19 mouse cellular contexts compared by ENCODE assay signal in the genomic region with DNA sequence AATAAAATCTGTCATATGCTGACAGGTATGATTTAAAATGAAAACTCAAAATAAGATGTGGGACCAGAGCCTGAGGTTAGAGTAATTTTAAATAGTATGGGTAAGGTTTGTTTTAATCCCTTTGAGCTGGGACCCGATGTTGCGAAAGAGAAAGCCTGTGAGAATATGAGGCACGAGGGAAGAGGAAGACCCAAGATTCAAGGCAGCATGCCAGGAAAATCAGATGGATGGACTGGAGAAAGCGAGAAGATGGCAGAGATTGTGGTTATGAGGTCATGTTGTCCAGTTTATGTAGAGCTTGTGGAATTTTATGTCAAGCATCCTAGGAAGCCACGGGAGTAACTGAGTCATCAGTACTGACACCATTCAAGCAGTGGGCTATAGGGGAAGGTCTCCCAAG.
DNase-seq lines count a peak whose midpoint lies in the region; TF ChIP-seq lines count a peak whose summit lies in the region.
"Had no signal": no experiment of that assay in that cellular context is flagged by ENCODE, and none has a peak within 500 bp of the region (broad histone marks: within the 10 kb centered on the region; RNA-seq: fewer than 3 reads in every experiment).

No protein-coding gene starts in this region.

- H3K4me3 ChIP-seq in myocyte: no peak overlapping the region
- H3K4me3 ChIP-seq: embryonic facial prominence, embryonic 15.5 days; erythroblast, embryonic 14.5 days; forebrain, embryonic 15.5 days; heart, adult 2 months; heart, embryonic 12.5 days; hindbrain, embryonic 15.5 days had no signal

- H3K36me3 ChIP-seq in myocyte (ENCODE audit: control insufficient read depth, insufficient read depth): no peaks in the 10 kb centered on the region
- H3K36me3 ChIP-seq: embryonic facial prominence, embryonic 15.5 days; forebrain, embryonic 15.5 days; heart, embryonic 12.5 days; hindbrain, embryonic 15.5 days had no signal

- H3K27me3 ChIP-seq in myocyte (ENCODE audit: control insufficient read depth, insufficient read depth, insufficient read length): no peaks in the 10 kb centered on the region
- H3K27me3 ChIP-seq: embryonic facial prominence, embryonic 15.5 days; forebrain, embryonic 15.5 days; heart, embryonic 12.5 days; hindbrain, embryonic 15.5 days had no signal

- H3ac ChIP-seq in myocyte (ENCODE audit: control insufficient read depth, insufficient read length): no peak overlapping the region

- DNase-seq in gastrocnemius, adult 18-20 months (ENCODE audit: low spot score): peak; percentile 24
- no peak for DNase-seq in gastrocnemius, postnatal 10 days
- DNase-seq in lung, postnatal 10 days: peak; percentile 1
- DNase-seq in lung, postnatal 25 days (ENCODE audit: low spot score): no peak
- peak; percentile 90 for DNase-seq in NIH3T3 (ENCODE audit: low read depth)
- no peak for DNase-seq in kidney, adult 9 months
- DNase-seq in gastrocnemius, postnatal 25 days: no peak
- DNase-seq: adrenal gland, adult 2 months; adrenal gland, postnatal 36 days; cerebellum, adult 2 months; gastrocnemius, postnatal 36 days; heart, adult 2 months; heart, postnatal 36 days had no signal

- no peaks in the 10 kb centered on the region for H3K79me2 ChIP-seq in myocyte (ENCODE audit: control insufficient read depth, insufficient read depth)

- no peak for TF ChIP-seq POLR2A in myocyte (IDR thresholded peaks at IDR 0.05; ENCODE audit: insufficient read length, low read depth)

- peak overlapping the region; percentile 31 for H3K4me2 ChIP-seq in myocyte (ENCODE audit: low read depth)
- H3K4me2 ChIP-seq: embryonic facial prominence, embryonic 15.5 days; forebrain, embryonic 15.5 days; heart, embryonic 12.5 days; hindbrain, embryonic 15.5 days had no signal

TF ChIP-seq in myocyte, 11 proteins besides CTCF, POLR2A, EP300 and RAD21:
- TF ChIP-seq POLR2AphosphoS2 (IDR thresholded peaks at IDR 0.05; ENCODE audit: insufficient read length, low read depth): no peak
- TF ChIP-seq CEBPB (IDR thresholded peaks at IDR 0.05; ENCODE audit: insufficient read depth, poor library complexity, severe bottlenecking): peak; percentile 99

Comparison
In these comparisons a context has a peak if more than half of its experiments do, and no peak if none do; other contexts are left out.
1. DNase-seq: peak in gastrocnemius, adult 18-20 months (single experiment), lung, postnatal 10 days (single experiment) and NIH3T3 (single experiment); none in gastrocnemius, postnatal 10 days (single experiment), lung, postnatal 25 days (single experiment), kidney, adult 9 months (single experiment) and gastrocnemius, postnatal 25 days (single experiment).